Mouse (Mus musculus): ENCODE data around the gene Slc25a48. TPM values are rescaled to one million over a fixed set of nuclear protein-coding genes. Genes with fewer than 3 reads are reported as not detected.

Slc25a48 gene
- polyA plus RNA-seq, 1 experiment from 2014 or later = 0.45 TPM

DNA sequence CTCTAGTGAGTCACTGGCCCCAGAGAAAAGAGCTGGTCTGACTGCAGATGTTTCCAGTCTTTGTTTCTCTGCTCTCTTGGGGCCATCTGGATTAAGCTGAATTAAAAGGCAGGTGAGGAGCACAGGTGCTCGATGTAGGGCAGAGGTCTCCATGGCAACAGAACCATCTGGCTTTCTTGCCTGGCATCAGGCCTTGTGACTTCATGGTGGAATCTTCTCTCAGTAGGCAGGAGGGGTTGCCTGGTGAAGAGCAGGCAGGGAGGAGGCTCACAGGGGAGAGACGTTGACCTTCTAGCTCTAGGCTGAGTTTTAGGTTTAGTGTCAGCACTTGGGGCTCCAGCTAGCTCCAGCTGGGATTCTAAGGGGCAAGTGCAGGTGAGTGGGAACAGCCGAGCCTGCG, 11.8 kb upstream of the Slc25a48 start, which contains the start of gene Gm3045:
Gene Gm3045 (plus strand): TSS at position 230 of the 400 bp plus-strand sequence.
- no peak within 1 kb of the TSS for H3K4me3 ChIP-seq (replicated peaks)
- no peaks in the 10 kb centered on the region for H3K36me3 ChIP-seq
- H3K9me3 ChIP-seq (replicated peaks) = no peaks in the 10 kb centered on the region
- ATAC-seq (replicated peaks; ENCODE audit: low FRiP score) = no peak
- no peak within 1 kb of the TSS for H3K4me2 ChIP-seq
- peaks cover 8% of the 10 kb centered on the region for H3K4me1 ChIP-seq
- no peak within 1 kb of the TSS for H3K27ac ChIP-seq
- H3K27me3 ChIP-seq = peaks cover 33% of the 10 kb centered on the region
- 65% methylated on average over 4 of the region's 4 CpGs for WGBS
- H3K9ac ChIP-seq = no peak within 1 kb of the TSS

DNA sequence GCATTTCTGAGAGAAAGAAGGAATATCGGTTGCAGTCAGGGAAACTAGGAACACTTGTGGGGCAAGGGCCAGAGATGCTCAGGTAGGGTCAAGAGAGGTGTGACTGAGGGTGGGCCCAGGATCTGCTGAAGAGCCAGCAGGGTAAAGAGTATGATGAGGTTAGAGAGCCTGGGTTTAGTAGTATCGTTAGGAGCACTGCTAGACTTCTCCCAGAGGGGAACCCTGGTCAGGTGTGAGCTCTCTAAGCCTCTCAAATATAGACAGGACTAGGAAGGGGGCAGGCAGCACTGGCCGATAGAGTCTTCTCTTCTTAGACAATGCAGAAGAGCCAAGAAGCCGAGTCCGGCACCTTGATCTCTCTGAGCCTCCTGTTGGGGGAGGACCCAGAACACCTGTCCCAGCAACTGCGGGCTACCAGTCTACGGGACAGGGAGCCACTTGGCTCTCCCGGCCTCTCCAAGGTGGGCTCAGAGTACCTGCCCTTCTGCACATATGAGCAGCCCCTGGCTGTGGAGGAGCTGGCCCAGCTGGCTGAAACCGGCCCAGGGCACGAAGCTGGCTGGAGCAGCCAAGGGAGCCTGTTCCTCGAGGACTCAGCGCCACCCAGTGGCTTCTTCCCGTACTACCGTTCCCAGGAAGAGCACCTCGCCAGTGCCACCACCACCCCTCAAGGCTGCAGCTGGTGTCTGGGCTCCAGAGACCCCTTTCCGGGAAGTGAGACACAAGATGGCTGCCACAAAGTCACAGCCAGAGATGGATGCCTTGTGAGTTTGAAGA, 9.2 kb upstream of the Slc25a48 start:
- Histone ChIP-seq H3K27ac (no peak overlapping the region), H3K36me3 (no peaks in the 10 kb centered on the region), H3K4me1 (peaks cover 12% of the 10 kb centered on the region), H3K27me3 (peaks cover 17% of the 10 kb centered on the region), H3K9ac (no peak overlapping the region), H3K4me2 (no peak overlapping the region), H3K4me3 (replicated peaks) (no peak overlapping the region), H3K9me3 (replicated peaks) (no peaks in the 10 kb centered on the region)
- peak; percentile 52 for ATAC-seq (replicated peaks; ENCODE audit: low FRiP score)
- 28% methylated on average over 16 of the region's 16 CpGs for WGBS

DNA sequence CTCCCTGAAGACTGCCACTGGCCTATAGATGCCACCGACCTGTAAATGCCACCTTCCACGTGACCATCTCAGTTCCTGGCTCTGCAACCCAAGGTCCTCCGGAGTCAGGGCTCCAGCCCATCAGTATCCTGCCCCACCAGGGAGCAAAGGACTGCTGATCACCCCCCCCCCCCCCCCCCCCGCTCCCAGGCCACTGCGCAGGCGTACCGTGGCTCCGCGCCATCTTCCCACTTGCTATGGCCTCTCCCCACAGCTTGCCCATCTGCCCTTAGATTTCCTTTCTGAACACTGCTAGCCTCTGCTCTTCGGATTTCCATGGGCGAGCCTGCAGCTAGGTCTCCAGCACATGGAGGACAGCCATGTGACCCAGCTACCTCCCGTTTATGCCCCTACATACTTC, 5.7 kb upstream of the Slc25a48 start:
- 84% methylated on average over 11 of the region's 12 CpGs for WGBS
- no peak for ATAC-seq (replicated peaks; ENCODE audit: low FRiP score)
- Histone ChIP-seq H3K9ac (no peak overlapping the region), H3K4me3 (replicated peaks) (no peak overlapping the region), H3K27me3 (peaks cover 22% of the 10 kb centered on the region), H3K4me1 (peaks cover 21% of the 10 kb centered on the region), H3K36me3 (no peaks in the 10 kb centered on the region), H3K27ac (no peak overlapping the region), H3K9me3 (replicated peaks) (no peaks in the 10 kb centered on the region), H3K4me2 (no peak overlapping the region)

DNA sequence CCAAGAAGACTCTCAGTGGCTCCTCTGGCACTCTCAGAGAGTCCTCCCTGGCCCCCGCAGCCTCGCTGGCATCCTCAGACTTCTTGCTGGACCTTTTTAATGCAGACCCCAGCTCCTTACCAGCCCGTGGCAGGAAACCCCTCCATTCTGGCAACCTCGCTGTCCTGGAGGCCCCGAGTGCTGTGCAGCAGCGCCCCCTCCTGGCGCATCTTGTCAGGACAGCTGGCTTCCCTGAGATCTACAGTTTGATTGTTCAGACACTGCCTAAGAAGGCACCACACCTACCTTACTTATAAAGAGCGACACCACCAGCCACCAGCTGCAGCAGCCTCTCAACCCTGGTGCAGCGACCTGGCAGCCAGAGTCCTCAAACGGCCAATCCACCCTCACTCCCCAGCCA, 4.7 kb upstream of the Slc25a48 start:
- Histone ChIP-seq H3K9ac (no peak overlapping the region), H3K4me2 (no peak overlapping the region), H3K27me3 (peaks cover 27% of the 10 kb centered on the region), H3K36me3 (no peaks in the 10 kb centered on the region), H3K4me1 (peaks cover 28% of the 10 kb centered on the region), H3K9me3 (replicated peaks) (no peaks in the 10 kb centered on the region), H3K4me3 (replicated peaks) (no peak overlapping the region), H3K27ac (no peak overlapping the region)
- 10% methylated on average over 10 of the region's 10 CpGs for WGBS
- ATAC-seq (replicated peaks; ENCODE audit: low FRiP score) = no peak

DNA sequence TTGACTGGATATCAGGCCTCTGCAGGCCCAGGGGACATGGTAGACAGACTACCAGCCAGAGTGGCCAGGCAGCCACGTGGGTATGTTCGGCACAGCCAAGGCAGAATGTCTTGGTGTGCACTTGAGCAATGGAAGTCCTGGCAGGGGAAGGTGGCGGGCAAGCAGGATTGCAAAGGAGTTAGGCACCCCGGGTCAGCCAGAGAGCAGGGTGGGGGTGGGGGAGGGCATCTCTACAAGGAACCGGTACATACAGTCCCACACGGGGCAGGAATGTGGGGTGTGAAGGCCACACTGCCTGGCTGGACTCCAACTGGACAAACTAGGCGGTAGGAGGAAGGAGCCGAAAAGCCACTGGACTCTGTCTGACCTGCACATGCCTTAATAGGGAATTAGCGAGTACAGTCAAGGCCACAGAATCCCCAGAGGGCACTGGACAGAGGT, 3.8 kb upstream of the Slc25a48 start:
- Histone ChIP-seq H3K27me3 (peaks cover 36% of the 10 kb centered on the region), H3K9me3 (replicated peaks) (no peaks in the 10 kb centered on the region), H3K4me2 (no peak overlapping the region), H3K36me3 (no peaks in the 10 kb centered on the region), H3K9ac (no peak overlapping the region), H3K4me3 (replicated peaks) (no peak overlapping the region), H3K27ac (no peak overlapping the region), H3K4me1 (peaks cover 28% of the 10 kb centered on the region)
- 60% methylated on average over 9 of the region's 9 CpGs for WGBS
- 0 out of 2 replicates have a peak, but pooled peaks have one; percentile 27 for ATAC-seq (replicated peaks; ENCODE audit: low FRiP score)

GRCm38 (mm10) chr13:56435615-56436287, 2.4 kb upstream of the Slc25a48 start:
- Histone ChIP-seq H3K9me3 (replicated peaks) (no peaks in the 10 kb centered on the region), H3K4me3 (replicated peaks) (no peak overlapping the region), H3K27ac (no peak overlapping the region), H3K36me3 (no peaks in the 10 kb centered on the region), H3K9ac (no peak overlapping the region), H3K27me3 (peaks cover 50% of the 10 kb centered on the region), H3K4me2 (no peak overlapping the region), H3K4me1 (peaks cover 28% of the 10 kb centered on the region)
- WGBS = 67% methylated on average over 10 of the region's 10 CpGs
- ATAC-seq (replicated peaks; ENCODE audit: low FRiP score) = no peak

DNA sequence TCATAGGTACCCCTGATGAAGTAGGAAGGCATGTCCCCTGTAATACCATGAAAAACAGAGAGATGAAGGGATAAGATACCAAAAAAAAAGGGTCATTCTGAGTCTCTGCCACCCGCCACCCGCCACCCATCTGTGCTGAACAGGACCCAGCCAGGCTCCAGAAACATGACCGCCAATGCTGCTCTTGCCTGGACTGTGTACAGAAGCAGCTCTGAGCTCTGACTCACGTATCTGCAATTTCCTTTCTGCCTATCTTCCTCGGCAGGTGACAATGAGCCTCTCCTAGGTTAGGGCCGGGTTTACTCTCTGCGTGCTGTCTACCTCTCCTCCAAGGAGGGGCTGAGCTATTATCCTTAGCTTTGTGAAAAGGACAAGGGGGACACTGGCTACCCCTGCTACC, 5.3 kb downstream of the Slc25a48 start:
- no peak for ATAC-seq (replicated peaks; ENCODE audit: low FRiP score)
- 71% methylated on average over 7 of the region's 7 CpGs for WGBS
- Histone ChIP-seq H3K27me3 (peaks cover 28% of the 10 kb centered on the region), H3K9ac (no peak overlapping the region), H3K4me3 (replicated peaks) (no peak overlapping the region), H3K4me1 (peaks cover 3% of the 10 kb centered on the region), H3K27ac (no peak overlapping the region), H3K36me3 (no peaks in the 10 kb centered on the region), H3K9me3 (replicated peaks) (no peaks in the 10 kb centered on the region), H3K4me2 (no peak overlapping the region)

DNA sequence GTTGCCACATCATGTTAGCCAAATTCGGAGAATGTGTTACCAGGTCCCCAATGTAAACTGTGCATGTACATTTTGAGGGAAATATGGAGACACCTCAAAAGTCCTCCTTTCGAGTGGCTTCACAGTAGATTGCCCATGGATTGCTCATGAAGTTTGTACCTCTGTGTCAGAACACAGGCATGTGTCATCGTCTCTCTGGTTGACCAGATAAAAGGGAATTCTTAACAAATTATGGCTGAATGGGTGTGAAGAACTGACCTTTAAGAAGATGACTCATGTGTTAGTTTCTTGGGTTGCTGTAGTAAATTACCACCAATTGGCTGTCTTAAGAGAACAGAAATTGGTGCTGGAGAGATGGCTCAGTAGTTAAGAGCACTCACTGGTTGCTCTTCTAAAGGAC, 6.0 kb downstream of the Slc25a48 start:
- ATAC-seq (replicated peaks; ENCODE audit: low FRiP score) = no peak
- Histone ChIP-seq H3K4me3 (replicated peaks) (no peak overlapping the region), H3K4me2 (no peak overlapping the region), H3K9ac (no peak overlapping the region), H3K36me3 (no peaks in the 10 kb centered on the region), H3K27me3 (peaks cover 21% of the 10 kb centered on the region), H3K4me1 (no peaks in the 10 kb centered on the region), H3K27ac (no peak overlapping the region), H3K9me3 (replicated peaks) (no peaks in the 10 kb centered on the region)
- 86% methylated on average over 3 of the region's 3 CpGs for WGBS

DNA sequence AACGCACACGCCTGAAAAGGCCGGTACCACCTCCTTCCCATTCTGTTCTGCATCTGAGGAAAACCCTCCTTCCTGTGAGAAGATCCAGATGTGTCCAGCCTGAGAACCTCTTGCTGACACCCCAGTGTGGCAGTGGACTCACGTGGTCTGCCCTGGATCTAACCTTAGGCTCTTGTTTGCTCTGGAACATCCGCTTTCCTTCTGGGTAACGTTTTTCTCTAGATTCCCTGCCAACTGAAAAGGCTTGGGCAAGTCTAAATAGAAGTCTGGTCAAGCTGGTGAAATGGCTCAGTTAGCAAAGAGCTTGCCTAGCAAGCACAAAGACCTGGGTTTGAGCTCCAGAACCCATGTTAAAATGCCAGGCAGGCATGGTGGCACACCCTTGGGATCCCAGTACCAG, 6.8 kb downstream of the Slc25a48 start:
- H3K9me3 ChIP-seq (replicated peaks) = no peaks in the 10 kb centered on the region
- WGBS = 87% methylated on average over 6 of the region's 6 CpGs
- ATAC-seq (replicated peaks; ENCODE audit: low FRiP score) = no peak

DNA sequence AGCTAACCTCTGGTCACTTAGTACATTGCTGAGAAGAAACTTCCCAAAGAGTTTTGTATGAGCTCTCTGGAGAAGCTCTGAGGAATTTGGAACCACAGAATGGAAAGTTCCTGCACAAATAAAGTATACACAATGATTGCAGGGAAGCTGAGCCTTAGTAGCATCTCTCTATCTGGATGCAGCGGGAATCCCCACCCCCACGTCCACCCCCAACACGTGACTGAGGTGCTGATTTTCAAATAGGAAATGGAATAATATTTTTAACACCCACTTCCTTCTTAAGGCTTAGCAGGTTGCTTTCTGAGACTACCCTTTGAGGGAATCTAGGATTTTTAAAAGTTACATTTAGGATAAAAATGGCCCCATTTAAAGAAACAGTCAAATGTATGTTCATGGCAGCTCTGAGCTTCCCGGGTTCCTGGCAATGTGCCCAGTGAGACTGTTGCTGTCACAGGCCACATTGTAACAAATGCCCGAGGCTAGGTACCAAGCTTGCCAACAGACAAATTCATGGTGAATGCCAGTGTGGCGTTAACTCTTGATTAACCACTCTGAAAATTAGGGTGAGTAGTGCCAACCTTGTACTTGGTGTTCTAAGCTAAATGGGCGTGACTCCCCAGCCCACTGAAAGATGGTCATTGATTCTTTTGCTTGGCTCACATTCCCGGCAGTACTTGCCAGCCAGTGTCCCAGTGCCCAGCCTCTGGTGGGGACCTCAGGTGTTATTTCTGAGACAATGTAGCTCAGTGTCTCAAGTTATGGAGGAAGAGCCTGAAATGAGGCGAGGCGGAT, 11.3 kb downstream of the Slc25a48 start:
- Histone ChIP-seq H3K36me3 (no peaks in the 10 kb centered on the region), H3K9me3 (replicated peaks) (no peaks in the 10 kb centered on the region), H3K27ac (no peak overlapping the region), H3K27me3 (no peaks in the 10 kb centered on the region), H3K4me2 (no peak overlapping the region), H3K9ac (no peak overlapping the region), H3K4me3 (replicated peaks) (no peak overlapping the region), H3K4me1 (peaks cover 4% of the 10 kb centered on the region; the same call in 1 of the 2 replicates)
- no peak for ATAC-seq (replicated peaks; ENCODE audit: low FRiP score)
- WGBS = 69% methylated on average over 10 of the region's 10 CpGs

More for the DNA sequence above, 6.8 kb downstream of the Slc25a48 start:
- Histone ChIP-seq H3K4me2 (no peak overlapping the region), H3K4me1 (no peaks in the 10 kb centered on the region), H3K36me3 (no peaks in the 10 kb centered on the region), H3K27me3 (peaks cover 12% of the 10 kb centered on the region), H3K27ac (no peak overlapping the region), H3K4me3 (replicated peaks) (no peak overlapping the region), H3K9ac (no peak overlapping the region)

- Histone ChIP-seq H3K36me3 (no peaks in the 10 kb centered on the region), H3K4me3 (replicated peaks) (no peak overlapping the region), H3K4me1 (peaks cover 4% of the 10 kb centered on the region; the same call in 1 of the 2 replicates), H3K27me3 (no peaks in the 10 kb centered on the region), H3K27ac (no peak overlapping the region), H3K9me3 (replicated peaks) (no peaks in the 10 kb centered on the region), H3K4me2 (no peak overlapping the region), H3K9ac (no peak overlapping the region)
- 84% methylated on average over 8 of the region's 8 CpGs for WGBS
- no peak for ATAC-seq (replicated peaks; ENCODE audit: low FRiP score)
Observed at GRCm38 (mm10) chr13:56450035-56450434, 11.9 kb downstream of the Slc25a48 start.

GRCm38 (mm10) chr13:56458001-56458400, 19.8 kb downstream of the Slc25a48 start:
- H3K36me3 ChIP-seq = no peaks in the 10 kb centered on the region
- peak overlapping the region; percentile 38 for H3K4me2 ChIP-seq
- peak; percentile 63 for ATAC-seq (replicated peaks; ENCODE audit: low FRiP score)
- H3K27ac ChIP-seq = peak overlapping the region; percentile 74
- H3K27me3 ChIP-seq = no peaks in the 10 kb centered on the region
- no peak overlapping the region for H3K4me3 ChIP-seq (replicated peaks)
- no peak overlapping the region for H3K9ac ChIP-seq
- H3K4me1 ChIP-seq = peaks cover 23% of the 10 kb centered on the region; the same call in 1 of the 2 replicates
- H3K9me3 ChIP-seq (replicated peaks) = no peaks in the 10 kb centered on the region
- WGBS = 44% methylated on average over 9 of the region's 9 CpGs
